Mouse (Mus musculus): Measurements from ENCODE around the gene Tkt. TPM values are rescaled to one million over a fixed set of nuclear protein-coding genes. Genes with fewer than 3 reads are reported as not detected.
"Not testable (repeated sequence)": the region's sequence is repeated elsewhere in the genome, so short reads cannot be mapped to it uniquely, and the experiment has no call there.

Gene Tkt
- polyA plus RNA-seq, 1 experiment from 2014 or later, result 270 TPM

DNA sequence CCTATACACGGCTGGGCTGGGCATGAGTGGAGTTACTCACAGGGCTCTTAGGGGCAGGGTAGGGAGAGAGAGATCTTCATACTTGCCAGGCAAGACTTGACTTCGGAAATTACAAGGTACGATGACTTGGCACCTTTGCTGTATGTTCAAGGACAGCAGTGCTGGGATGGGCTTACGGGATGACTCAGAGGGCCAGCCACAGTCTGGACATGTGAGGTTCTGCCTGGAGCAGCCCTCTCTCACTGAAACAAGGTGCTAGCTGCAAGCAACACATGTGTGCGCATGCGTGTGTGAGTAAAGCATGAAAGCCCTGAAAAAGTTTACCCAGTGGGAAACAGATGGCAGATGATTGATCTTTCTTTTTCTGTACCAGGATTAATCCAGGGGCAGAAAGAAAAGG lies 16.3 kb upstream of the Tkt start:
- WGBS, result 91% methylated on average over 6 of the region's 6 CpGs

DNA sequence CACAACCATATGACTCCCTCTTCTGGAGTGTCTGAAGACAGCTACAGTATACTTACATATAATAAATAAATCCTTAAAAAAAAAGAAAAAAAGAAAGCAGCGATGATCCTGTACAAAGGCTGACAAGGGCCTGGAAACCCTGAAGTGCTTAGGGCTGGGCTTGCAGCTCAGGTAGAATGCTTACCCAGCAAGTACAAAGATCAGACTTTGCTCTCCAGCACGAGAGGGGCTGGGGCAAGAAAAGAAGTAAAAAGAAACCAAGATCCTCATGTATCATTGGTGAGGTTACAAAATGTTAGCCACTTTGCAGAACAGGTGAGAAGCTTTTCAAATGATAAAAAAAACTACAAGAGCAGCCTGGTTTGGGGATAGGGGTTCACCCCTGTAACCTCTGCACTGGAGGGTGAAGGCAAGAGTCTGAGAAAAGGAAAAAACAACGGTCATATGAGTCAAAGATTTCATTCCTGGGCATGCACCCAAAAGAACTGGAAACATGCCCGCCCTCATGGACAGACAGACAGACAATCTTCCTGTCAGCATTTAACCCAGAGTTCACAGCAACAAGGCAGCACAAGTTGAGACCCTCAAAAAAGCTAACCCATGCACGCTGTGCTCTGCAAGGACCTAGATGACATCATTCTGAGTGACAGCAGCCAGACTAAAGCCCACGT lies 14.2 kb upstream of the Tkt start:
- H3K4me2 ChIP-seq, result no peak overlapping the region
- H3K9ac ChIP-seq, result no peak overlapping the region
- 72% methylated on average over 6 of the region's 6 CpGs for WGBS
- no peaks in the 10 kb centered on the region for H3K27me3 ChIP-seq (replicated peaks)
- no peaks in the 10 kb centered on the region for H3K4me1 ChIP-seq
- H3K36me3 ChIP-seq, result no peaks in the 10 kb centered on the region
- no peaks in the 10 kb centered on the region for H3K9me3 ChIP-seq
- no peak overlapping the region for H3K4me3 ChIP-seq (replicated peaks)
- ATAC-seq (ENCODE audit: insufficient read depth, low FRiP score, low read depth), result no peak
- no peak overlapping the region for H3K27ac ChIP-seq

More for the DNA sequence above, 16.3 kb upstream of the Tkt start:
- no peaks in the 10 kb centered on the region for H3K4me1 ChIP-seq
- no peak overlapping the region for H3K9ac ChIP-seq
- no peak overlapping the region for H3K27ac ChIP-seq
- H3K27me3 ChIP-seq (replicated peaks), result no peaks in the 10 kb centered on the region
- no peak overlapping the region for H3K4me3 ChIP-seq (replicated peaks)
- H3K4me2 ChIP-seq, result no peak overlapping the region
- no peak for ATAC-seq (ENCODE audit: insufficient read depth, low FRiP score, low read depth)
- no peaks in the 10 kb centered on the region for H3K9me3 ChIP-seq
- H3K36me3 ChIP-seq, result no peaks in the 10 kb centered on the region

DNA sequence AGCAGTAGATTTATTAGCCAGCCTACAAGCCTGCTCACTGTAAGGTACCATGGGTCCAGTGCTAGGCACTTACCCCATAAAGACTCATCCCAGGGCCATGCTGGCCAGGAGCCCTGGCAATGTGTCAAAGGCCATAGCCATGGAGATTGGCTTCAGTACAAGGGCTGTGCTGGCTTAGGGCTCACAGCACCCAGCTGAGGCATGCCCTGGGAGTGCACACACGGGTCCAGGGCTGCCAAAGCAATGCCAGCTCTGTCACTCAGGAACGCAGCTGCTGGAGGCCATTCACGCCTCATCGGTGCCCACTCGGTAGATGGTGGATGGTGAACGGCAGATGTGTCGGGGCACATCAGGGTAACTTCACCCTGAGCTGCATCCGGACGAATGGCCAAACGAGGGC lies 6.6 kb upstream of the Tkt start:
- Histone ChIP-seq H3K36me3 (no peaks in the 10 kb centered on the region), H3K9ac (no peak overlapping the region), H3K4me2 (no peak overlapping the region), H3K4me1 (no peaks in the 10 kb centered on the region), H3K4me3 (replicated peaks) (no peak overlapping the region), H3K9me3 (no peaks in the 10 kb centered on the region), H3K27ac (no peak overlapping the region), H3K27me3 (replicated peaks) (no peaks in the 10 kb centered on the region)
- ATAC-seq (ENCODE audit: insufficient read depth, low FRiP score, low read depth), result no peak
- WGBS, result 76% methylated on average over 10 of the region's 10 CpGs

DNA sequence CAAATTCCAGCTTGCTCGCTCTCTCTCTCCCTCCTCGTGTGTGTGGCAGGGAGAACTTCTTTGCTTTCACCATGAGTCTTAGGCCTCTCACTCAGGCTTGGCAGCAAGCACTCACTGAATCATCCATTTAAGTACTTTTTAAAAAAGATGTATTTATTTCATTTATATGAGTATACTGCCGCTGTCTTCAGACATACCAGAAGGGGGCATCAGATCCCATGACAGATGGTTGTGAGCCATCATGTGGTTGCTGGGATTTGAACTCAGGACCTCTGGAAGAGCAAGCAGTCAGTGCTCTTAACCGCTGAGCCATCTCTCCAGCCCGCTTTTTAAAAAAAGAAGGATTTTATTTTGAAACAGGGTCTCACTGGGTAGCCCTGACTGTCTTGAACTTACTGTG lies 4.8 kb upstream of the Tkt start:
- not testable (repeated sequence) for ATAC-seq (ENCODE audit: insufficient read depth, low FRiP score, low read depth); H3K9ac ChIP-seq; H3K27me3 ChIP-seq (replicated peaks); H3K9me3 ChIP-seq; H3K4me2 ChIP-seq; H3K4me3 ChIP-seq (replicated peaks); H3K27ac ChIP-seq; H3K36me3 ChIP-seq; H3K4me1 ChIP-seq
- WGBS, result 83% methylated on average over 5 of the region's 5 CpGs

DNA sequence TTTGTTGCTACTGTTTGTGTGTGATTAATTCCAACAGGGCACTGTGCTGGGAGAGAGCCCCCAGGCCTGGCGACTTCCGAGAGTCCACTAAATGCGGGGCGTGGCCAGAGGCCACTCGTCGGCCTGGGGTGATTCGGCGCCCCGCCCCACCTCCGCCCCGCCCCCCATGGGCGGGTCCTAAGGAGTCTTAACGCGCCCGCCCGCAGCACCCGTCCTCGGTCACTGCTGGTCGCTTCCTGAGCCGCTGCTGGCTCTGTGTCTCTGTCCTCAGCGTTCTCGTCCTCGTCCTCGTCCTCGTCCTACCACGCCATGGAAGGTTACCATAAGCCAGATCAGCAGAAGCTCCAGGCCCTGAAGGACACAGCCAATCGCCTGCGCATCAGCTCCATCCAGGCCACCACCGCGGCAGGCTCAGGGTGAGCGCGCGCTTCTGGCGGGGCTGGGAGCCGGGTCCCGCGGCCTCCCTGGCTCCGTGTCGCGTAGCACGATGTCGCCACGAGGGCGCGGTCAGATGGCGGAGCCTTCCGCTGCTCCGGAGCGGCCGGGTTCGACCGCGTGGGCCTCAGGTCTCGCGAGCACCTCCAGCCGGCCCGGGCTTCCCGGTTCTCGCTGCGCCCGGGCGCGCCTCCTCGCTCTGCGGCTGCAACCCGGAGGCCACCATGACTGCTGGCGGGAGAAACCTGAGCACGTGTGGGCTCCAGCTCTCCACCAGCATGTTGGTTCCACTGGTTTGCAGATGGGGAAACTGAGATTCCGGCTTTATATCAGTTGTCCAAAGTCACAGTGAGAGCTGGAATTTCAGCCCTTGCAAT lies 1.0 kb downstream of the Tkt start:
- Histone ChIP-seq H3K9ac (peak overlapping the region; percentile 76), H3K36me3 (no peaks in the 10 kb centered on the region), H3K27ac (peak overlapping the region; percentile 93), H3K27me3 (replicated peaks) (no peaks in the 10 kb centered on the region), H3K4me1 (peaks cover 31% of the 10 kb centered on the region), H3K4me2 (peak overlapping the region; percentile 78), H3K4me3 (replicated peaks) (peak overlapping the region; percentile 80), H3K9me3 (no peaks in the 10 kb centered on the region)
- under 1% methylated on average over 69 of the region's 69 CpGs for WGBS
- ATAC-seq (ENCODE audit: insufficient read depth, low FRiP score, low read depth), result peak; percentile 94

DNA sequence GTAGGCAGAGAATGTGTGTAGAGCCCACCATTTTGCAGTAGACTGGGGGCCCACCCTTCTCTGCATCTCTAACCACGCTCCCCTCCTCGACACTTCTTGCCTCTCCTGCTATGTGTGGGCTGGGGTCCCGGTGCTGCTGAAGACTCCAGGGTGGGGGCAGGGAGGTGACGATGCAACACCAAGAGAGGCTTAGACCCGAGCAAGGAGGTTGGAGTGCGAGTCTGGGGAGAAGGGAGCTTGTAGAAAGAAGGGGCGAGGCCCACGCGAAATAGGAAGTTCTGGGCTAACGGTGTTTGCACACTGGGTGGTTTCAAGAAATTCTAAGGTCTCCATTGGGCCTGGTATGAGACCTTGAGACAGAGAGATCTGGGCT lies 1.6 kb downstream of the Tkt start:
- no peak for ATAC-seq (ENCODE audit: insufficient read depth, low FRiP score, low read depth)
- WGBS, result 1% methylated on average over 10 of the region's 10 CpGs
- peak overlapping the region; percentile 76 for H3K9ac ChIP-seq
- peaks cover 31% of the 10 kb centered on the region for H3K4me1 ChIP-seq
- H3K27ac ChIP-seq, result peak overlapping the region; percentile 93
- no peaks in the 10 kb centered on the region for H3K27me3 ChIP-seq (replicated peaks)
- H3K36me3 ChIP-seq, result no peaks in the 10 kb centered on the region
- H3K4me3 ChIP-seq (replicated peaks), result peak overlapping the region; percentile 80
- H3K9me3 ChIP-seq, result no peaks in the 10 kb centered on the region
- H3K4me2 ChIP-seq, result peak overlapping the region; percentile 78

DNA sequence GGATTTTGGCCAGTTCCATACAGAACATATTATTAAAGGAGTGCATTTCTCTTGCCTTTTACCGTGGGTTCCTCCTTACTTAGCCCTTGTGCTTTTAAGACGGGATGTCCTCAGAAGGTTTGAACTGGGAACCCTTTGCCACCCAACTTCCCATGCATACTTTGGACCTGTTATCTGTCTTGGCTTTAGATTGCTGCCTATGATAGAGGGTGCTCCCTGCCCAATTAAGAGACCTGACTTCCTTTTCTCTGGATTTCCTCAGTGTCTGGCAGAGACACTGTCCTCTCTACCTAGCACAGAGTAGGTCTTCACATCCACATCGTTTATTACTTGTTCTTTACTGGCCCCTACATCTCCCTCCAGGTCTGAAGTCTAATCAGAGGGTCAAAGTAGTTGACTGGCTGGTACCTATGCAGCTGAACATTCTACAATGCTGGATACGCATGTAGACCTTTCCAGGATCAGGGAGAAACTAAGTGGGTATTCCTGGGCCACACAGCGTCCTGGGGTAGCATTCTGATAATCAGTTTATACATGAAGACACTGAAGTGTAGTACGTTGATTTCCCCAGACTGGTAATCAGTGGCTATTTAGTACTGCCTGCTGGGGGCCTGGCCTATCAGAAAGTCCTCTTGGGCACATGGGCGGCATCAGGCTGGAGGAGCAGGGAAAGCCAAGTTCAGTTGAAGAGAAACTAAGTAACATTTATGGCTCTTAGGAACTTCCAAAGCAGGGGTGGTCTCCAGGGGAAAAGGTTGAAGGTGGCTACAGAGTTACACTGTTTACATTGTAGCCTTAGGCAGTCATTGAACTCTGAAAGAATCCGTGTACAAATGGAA lies 2.3 kb downstream of the Tkt start:
- 0 out of 2 replicates have a peak overlapping the region, but pooled peaks have one; percentile 93 for H3K27ac ChIP-seq
- H3K9ac ChIP-seq, result peak overlapping the region; percentile 76; the same call in 1 of the 2 replicates

DNA sequence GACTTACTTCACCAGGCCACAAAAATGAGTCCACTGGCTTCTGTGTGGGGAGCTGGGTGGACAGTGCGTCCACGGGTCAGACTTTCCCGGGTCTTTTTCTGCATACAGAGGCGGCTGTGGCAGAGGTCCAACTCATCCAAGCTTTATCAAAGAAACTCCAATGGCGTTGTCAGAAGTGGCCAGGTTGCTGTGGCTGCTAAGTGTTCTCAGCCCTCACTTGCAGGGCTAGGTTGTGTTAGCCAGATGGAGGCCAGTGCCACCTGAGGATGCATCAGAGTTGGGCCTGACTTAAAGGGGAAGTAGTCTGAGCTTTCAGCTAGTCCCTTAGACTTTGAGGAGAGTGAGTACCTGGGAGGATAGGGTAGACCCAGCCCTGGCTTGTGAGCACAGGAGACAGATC lies 3.4 kb downstream of the Tkt start:
- H3K9me3 ChIP-seq, result no peaks in the 10 kb centered on the region
- H3K27me3 ChIP-seq (replicated peaks), result no peaks in the 10 kb centered on the region
- no peak for ATAC-seq (ENCODE audit: insufficient read depth, low FRiP score, low read depth)
- no peak overlapping the region for H3K9ac ChIP-seq
- peaks cover 31% of the 10 kb centered on the region for H3K4me1 ChIP-seq
- H3K4me3 ChIP-seq (replicated peaks), result peak overlapping the region; percentile 80
- peak overlapping the region; percentile 78 for H3K4me2 ChIP-seq
- H3K27ac ChIP-seq, result no peak overlapping the region
- WGBS, result 57% methylated on average over 5 of the region's 5 CpGs
- H3K36me3 ChIP-seq, result peaks cover 6% of the 10 kb centered on the region; the same call in 1 of the 2 replicates

More for the DNA sequence above, 2.3 kb downstream of the Tkt start:
- H3K4me3 ChIP-seq (replicated peaks), result peak overlapping the region; percentile 80
- peaks cover 31% of the 10 kb centered on the region for H3K4me1 ChIP-seq
- H3K27me3 ChIP-seq (replicated peaks), result no peaks in the 10 kb centered on the region
- no peaks in the 10 kb centered on the region for H3K9me3 ChIP-seq
- H3K4me2 ChIP-seq, result peak overlapping the region; percentile 78
- 23% methylated on average over 8 of the region's 8 CpGs for WGBS
- no peaks in the 10 kb centered on the region for H3K36me3 ChIP-seq
- no peak for ATAC-seq (ENCODE audit: insufficient read depth, low FRiP score, low read depth)

DNA sequence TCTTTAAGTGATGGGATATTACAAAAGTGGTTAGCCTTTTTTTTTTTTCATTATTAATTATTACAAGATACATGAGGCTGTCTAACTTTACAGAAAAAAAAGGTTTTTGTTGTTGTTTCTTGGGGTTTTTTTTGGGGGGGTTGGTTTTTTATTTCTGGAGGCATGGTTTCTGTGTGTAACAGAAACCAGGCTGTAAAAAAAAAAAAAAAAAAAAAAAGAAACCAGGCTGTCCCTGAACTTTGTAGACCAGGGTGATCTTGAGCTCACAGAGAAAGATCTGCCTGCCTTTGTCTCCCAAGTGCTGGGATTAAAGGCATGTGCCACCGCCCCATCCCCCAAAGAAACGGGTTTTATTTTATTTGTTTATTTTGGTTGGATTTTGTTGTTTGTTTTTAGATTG lies 3.8 kb downstream of the Tkt start:
- Histone ChIP-seq H3K27ac (no peak overlapping the region), H3K4me1 (peaks cover 31% of the 10 kb centered on the region), H3K4me2 (no peak overlapping the region), H3K27me3 (replicated peaks) (no peaks in the 10 kb centered on the region), H3K9ac (no peak overlapping the region), H3K36me3 (peaks cover 6% of the 10 kb centered on the region; the same call in 1 of the 2 replicates), H3K9me3 (no peaks in the 10 kb centered on the region), H3K4me3 (replicated peaks) (no peak overlapping the region)
- 80% methylated on average over 2 of the region's 2 CpGs for WGBS
- no peak for ATAC-seq (ENCODE audit: insufficient read depth, low FRiP score, low read depth)

DNA sequence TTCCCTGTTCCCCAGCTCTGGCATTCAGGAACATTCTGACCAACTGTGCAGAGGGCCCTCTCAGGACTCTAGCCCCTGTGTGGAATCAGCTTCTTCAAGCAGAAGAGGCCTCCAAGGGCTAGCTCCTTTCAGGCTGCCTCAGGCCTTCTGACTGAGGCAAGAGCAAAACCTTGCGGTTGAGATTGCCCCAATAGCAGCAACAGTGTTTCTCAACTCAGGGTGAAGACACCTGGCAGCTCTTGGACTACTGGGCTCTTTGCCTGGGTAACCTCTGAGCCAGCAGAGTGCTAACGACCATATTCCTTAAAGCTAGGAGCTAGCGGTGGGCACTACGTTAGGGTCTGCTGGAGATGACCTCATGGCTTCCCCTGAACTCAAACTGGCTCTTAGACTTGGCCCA lies 5.0 kb downstream of the Tkt start:
- H3K4me3 ChIP-seq (replicated peaks), result no peak overlapping the region
- no peaks in the 10 kb centered on the region for H3K9me3 ChIP-seq
- no peak overlapping the region for H3K27ac ChIP-seq
- no peak overlapping the region for H3K4me2 ChIP-seq
- H3K27me3 ChIP-seq (replicated peaks), result no peaks in the 10 kb centered on the region
- ATAC-seq (ENCODE audit: insufficient read depth, low FRiP score, low read depth), result no peak
- H3K9ac ChIP-seq, result no peak overlapping the region
- 81% methylated on average over 4 of the region's 4 CpGs for WGBS
- H3K36me3 ChIP-seq, result peaks cover 9% of the 10 kb centered on the region; the same call in 1 of the 2 replicates
- peaks cover 32% of the 10 kb centered on the region for H3K4me1 ChIP-seq

DNA sequence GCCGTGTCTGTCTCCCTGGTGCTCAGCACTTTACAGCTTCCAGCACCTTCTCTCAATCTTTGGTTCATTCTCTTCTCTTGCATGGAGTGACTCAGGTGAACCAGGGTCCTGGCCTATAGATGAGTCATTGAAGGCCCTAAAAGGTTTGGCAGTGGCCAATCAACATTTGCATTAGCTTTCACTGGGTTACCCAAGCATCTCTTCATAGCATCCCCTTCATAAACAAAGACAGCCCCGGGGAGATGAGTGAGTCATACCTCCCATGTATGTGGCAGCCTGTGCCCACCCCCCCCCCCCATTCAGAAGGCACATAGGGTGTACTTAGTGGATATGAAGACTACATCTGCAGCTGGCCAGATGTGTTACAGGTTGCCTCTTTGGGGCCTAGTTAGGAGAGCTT lies 8.5 kb downstream of the Tkt start:
- no peak for ATAC-seq (ENCODE audit: insufficient read depth, low FRiP score, low read depth)

More for the DNA sequence above, 8.5 kb downstream of the Tkt start:
- H3K9ac ChIP-seq, result no peak overlapping the region
- no peak overlapping the region for H3K4me2 ChIP-seq
- WGBS, result 94% methylated on average over 2 of the region's 2 CpGs
- peaks cover 37% of the 10 kb centered on the region for H3K36me3 ChIP-seq
- no peaks in the 10 kb centered on the region for H3K27me3 ChIP-seq (replicated peaks)
- H3K4me1 ChIP-seq, result peaks cover 11% of the 10 kb centered on the region; the same call in 1 of the 2 replicates
- no peaks in the 10 kb centered on the region for H3K9me3 ChIP-seq
- H3K27ac ChIP-seq, result no peak overlapping the region
- no peak overlapping the region for H3K4me3 ChIP-seq (replicated peaks)

All from stomach, embryonic 15.5 days (tissue).